Mouse (Mus musculus) liver, embryonic 14.5 days (tissue): ENCODE data around the gene Ppp1r14a. TPM values are rescaled to one million over a fixed set of nuclear protein-coding genes. Genes with fewer than 3 reads are reported as not detected.
A peak's percentile ranks its signal among the peaks of the same experiment; 100 is the strongest.

ENCODE experiments used
- ATAC-seq: fragments of 200-750 bp; cut with Nextera tagmentation; 2 replicates; pipeline ENCODE4 v1.8.0; 2017; ENCODE audit warnings: moderate number of reproducible peaks, mild to moderate bottlenecking, moderate library complexity; ENCODE audit not compliant: insufficient read depth
- DNase-seq, 3 experiments: peaks; one replicate each; pipeline ENCODE4 v3.0.0-alpha.2; 2012 to 2013; ENCODE audit warnings: low read depth in 3 of 3, low spot score in 3 of 3
- H3K27ac ChIP-seq: fragments of 300-500 bp; sonication (generic); 2 replicates; pipeline ENCODE4 v1.5.1; 2014; ENCODE audit warnings: moderate library complexity, mild to moderate bottlenecking, control low read depth, inconsistent platforms
- H3K27me3 ChIP-seq: fragments of 300-500 bp; sonication (generic); 2 replicates; pipeline ENCODE4 v1.6.1; 2014; ENCODE audit warnings: mild to moderate bottlenecking, low read length, moderate library complexity; ENCODE audit not compliant: control insufficient read depth, insufficient read depth
- H3K36me3 ChIP-seq: fragments of 300-500 bp; sonication (generic); replicated peaks from 2 replicates; pipeline ENCODE4 v1.6.1; 2014; ENCODE audit warnings: low read depth; ENCODE audit not compliant: control insufficient read depth, insufficient read depth
- H3K4me1 ChIP-seq, 2 experiments: fragments of 200-500 bp in 1 of 2; fragments of 300-500 bp in 1 of 2; sonication (generic) in 1 of 2; replicated peaks; 2 replicates each; pipeline ENCODE4 v1.6.1; 2012 to 2014; ENCODE audit warnings: antibody characterized with exemption in 1 of 2, inconsistent platforms in 1 of 2, low read length in 1 of 2; ENCODE audit not compliant: control insufficient read depth in 2 of 2, insufficient read depth in 2 of 2
- H3K4me2 ChIP-seq: fragments of 300-500 bp; sonication (generic); 2 replicates; pipeline ENCODE4 v1.6.1; 2014; ENCODE audit warnings: low read depth, mild to moderate bottlenecking, control low read depth, moderate library complexity
- H3K4me3 ChIP-seq, 2 experiments: fragments of 200-500 bp in 1 of 2; fragments of 300-500 bp in 1 of 2; sonication (generic) in 1 of 2; 2 replicates each; pipeline ENCODE4 v1.5.1; 2012 to 2014; ENCODE audit warnings: low read depth in 2 of 2, low read length in 2 of 2, mild to moderate bottlenecking in 2 of 2, control low read depth in 1 of 2, inconsistent platforms in 1 of 2, moderate library complexity in 1 of 2; ENCODE audit not compliant: insufficient read depth in 1 of 2
- H3K9ac ChIP-seq: fragments of 300-500 bp; sonication (generic); replicated peaks from 2 replicates; pipeline ENCODE4 v1.6.1; 2014; ENCODE audit warnings: mild to moderate bottlenecking, control low read depth, moderate library complexity
- H3K9me3 ChIP-seq: fragments of 300-500 bp; sonication (generic); 2 replicates; pipeline ENCODE4 v1.6.1; 2016; ENCODE audit warnings: low read length, mixed read lengths; ENCODE audit not compliant: control insufficient read depth
- CTCF ChIP-seq: IDR thresholded peaks from 2 replicates; pipeline ENCODE4 v1.5.1; 2016; ENCODE audit warnings: antibody characterized with exemption, low read depth, control low read depth
- EP300 ChIP-seq: IDR thresholded peaks from 2 replicates; pipeline ENCODE4 v1.6.1; 2016; ENCODE audit warnings: antibody characterized with exemption, low read depth
- WGBS: fragments of 180-500 bp; shearing (Covaris S2); extraction: QIAGEN DNeasy Blood & Tissue Kit; methylation state at CpG from one replicate; pipeline ENCODE4 v1.1.7; 2014; ENCODE audit not compliant: insufficient replicate concordance; 5-methylcytosine and 5-hydroxymethylcytosine counted together
- polyA plus RNA-seq, 2 experiments: library from polyadenylated mRNA; depleted of rRNA in 1 of 2; stranded (reverse) in 1 of 2; unstranded in 1 of 2; fragments of >200 nt; fragmentation: Nextera tagmentation in 1 of 2; extraction: Ambion mirVana in 1 of 2; gene quantifications; 2 replicates each; pipeline versions ENCODE4 v1.2.1 to v1.2.3; 2012 to 2014

The Ppp1r14a gene
- polyA plus RNA-seq, 2 experiments = 2.3 to 2.5 TPM

DNA sequence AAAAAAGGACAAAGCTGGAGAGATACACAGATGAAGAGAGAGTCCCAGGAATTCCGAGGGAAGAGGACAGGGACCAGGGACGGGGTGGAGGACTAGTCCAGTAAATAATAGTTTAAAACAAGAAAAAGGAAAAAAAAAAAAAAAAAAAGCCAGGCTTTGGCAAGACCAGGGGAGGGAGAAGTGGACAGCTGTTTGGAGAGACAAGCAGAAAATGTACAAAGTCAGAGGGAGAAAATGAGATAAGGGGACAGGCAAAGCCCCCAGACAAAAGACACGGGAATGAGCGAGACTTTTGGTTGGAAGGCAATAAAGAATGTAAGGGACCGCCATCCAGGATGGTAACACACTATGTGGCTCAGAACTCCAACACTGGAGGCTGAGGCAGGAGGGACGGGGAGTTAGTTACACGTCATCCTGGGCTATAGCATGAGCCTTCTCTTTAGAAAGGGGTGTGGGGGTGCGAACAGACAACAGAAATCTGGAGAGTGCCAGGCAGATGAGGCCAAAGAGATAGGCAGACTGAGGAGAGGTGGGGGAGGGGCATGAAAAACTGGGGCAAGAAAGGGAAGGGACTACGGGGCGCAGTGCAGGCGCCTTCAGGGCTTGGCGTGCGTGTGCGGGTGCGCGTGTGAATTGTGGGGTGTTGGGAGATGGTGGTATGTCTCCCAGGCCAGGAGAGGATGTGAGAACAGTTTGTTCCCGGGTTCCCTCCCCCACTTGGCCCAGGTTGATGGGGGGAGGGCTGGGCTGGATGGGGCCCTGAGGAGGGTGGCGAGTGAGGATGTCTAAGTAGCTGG is 29.2 kb downstream of the Ppp1r14a start:
- no peak overlapping the region for H3K4me3 ChIP-seq
- DNase-seq = no peak
- H3K9ac ChIP-seq = no peak overlapping the region

DNA sequence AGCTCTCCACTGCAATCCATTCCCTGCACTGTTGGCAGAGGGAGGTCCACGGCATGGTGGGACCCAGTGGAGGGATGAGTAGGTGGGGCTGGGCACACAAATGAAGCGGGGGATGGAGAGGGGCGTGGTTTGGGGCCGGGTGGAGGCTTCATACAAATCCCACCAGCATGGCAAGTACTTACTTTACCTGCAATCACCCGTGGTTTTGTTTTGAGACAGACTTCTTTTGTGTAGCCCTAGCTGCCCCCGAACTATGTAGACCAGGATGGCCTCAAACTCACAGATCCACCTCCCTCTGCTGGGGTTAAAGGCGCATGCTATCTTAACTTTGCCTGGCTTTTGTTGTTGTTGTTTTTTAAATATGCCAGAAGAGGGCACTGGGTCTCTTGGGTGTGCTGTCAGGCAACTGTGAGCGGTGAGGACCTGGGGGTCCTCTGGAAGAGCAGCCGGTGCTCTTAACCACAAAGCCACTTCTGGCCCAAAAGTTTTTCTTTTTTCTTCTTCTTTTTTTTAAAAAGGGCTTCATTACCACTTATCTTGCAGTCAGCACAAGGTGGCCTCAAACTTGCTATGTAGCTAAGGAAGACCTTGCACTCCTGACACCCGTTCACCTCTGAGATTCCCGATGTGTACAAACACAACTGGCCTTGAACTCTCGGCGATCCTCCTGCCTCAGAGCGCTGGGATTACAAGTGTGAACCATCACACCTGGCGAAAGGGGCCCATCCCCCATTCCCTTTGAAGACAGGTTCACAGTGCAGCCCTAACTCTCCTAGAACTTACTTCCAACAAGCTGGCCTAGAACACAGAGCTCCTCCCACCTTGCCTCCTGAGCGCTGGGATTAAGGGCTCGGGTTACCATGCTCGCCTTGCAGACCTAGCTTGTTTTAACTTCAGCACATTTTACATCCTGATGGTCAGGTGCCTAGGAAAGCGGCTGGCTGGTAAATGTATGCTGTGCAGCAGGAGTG is 30.5 kb downstream of the Ppp1r14a start:
- TF ChIP-seq EP300 = no peak
- TF ChIP-seq CTCF = peak; percentile 43
- Histone ChIP-seq H3K4me2 (peak overlapping the region; percentile 25), H3K36me3 (no peaks in the 10 kb centered on the region; the same call in 1 of the 2 replicates), H3K4me3 (no peak overlapping the region), H3K27me3 (no peaks in the 10 kb centered on the region), H3K27ac (no peak overlapping the region), H3K9me3 (no peaks in the 10 kb centered on the region), H3K4me1 (peaks cover 7 to 21% of the 10 kb centered on the region in 2 experiments), H3K9ac (no peak overlapping the region)
- ATAC-seq (peak; percentile 19; the same call in 1 of the 2 replicates), DNase-seq (no peak)
- 13% methylated on average over 19 of the region's 19 CpGs for WGBS

More for the DNA sequence above, 29.2 kb downstream of the Ppp1r14a start:
- H3K27ac ChIP-seq = no peak overlapping the region
- H3K9me3 ChIP-seq = no peaks in the 10 kb centered on the region
- peaks cover 7 to 21% of the 10 kb centered on the region in 2 experiments for H3K4me1 ChIP-seq
- TF ChIP-seq EP300 (peak; percentile 13; the same call in 1 of the 2 replicates), CTCF (no peak)
- no peaks in the 10 kb centered on the region for H3K27me3 ChIP-seq
- no peaks in the 10 kb centered on the region for H3K36me3 ChIP-seq
- 5% methylated on average over 18 of the region's 18 CpGs for WGBS
- H3K4me2 ChIP-seq = peak overlapping the region; percentile 25
- ATAC-seq = peak; percentile 61

DNA sequence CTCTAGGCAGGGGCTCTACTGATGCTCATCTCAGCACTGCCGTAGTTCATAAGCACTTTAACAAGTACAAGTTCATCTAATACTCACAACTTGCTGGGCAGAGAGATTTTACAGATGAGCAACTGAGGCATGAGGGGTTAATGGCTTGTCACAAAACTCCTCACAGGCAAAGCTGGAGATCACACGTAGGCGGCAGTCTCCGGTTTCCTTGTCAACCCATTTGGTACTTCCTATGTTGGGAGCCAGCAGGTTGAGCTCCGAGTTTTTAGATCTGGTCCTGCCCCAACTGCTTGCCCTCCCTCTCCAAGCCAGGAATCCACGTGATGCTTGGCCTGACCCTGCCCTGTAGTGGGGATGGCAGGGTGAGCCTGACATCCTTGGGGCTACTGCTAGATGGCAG is 38.0 kb downstream of the Ppp1r14a start:
- Histone ChIP-seq H3K27ac (no peak overlapping the region), H3K9ac (no peak overlapping the region), H3K36me3 (no peaks in the 10 kb centered on the region; the same call in 1 of the 2 replicates), H3K4me3 (no peak overlapping the region), H3K4me1 (no peaks in the 10 kb centered on the region), H3K4me2 (no peak overlapping the region), H3K27me3 (no peaks in the 10 kb centered on the region), H3K9me3 (no peaks in the 10 kb centered on the region)
- ATAC-seq (no peak), DNase-seq (no peak)
- WGBS = 74% methylated on average over 6 of the region's 6 CpGs
- TF ChIP-seq CTCF (no peak), EP300 (no peak)

DNA sequence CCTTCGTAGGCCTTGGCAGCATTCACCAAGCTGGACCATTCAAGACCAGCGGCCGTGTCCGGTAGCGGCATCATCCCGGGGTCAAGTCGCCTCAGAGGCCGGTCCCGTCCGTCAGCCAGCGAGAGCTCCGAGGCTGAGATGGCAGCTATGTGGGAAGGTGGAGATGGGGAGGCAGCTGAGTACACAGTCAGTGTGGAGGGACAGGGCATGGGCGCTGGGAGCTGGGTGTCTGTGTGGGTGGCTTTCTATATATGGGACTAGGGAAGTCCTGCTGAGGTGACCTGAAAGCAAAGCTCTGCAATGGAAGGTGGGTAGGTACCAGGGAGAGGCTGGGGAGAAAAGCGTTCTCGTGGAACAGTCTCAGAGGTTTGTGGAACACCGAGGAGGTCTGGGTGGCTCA is 39.9 kb downstream of the Ppp1r14a start:
- no peak for DNase-seq
- Histone ChIP-seq H3K4me2 (no peak overlapping the region), H3K36me3 (no peaks in the 10 kb centered on the region; the same call in 1 of the 2 replicates), H3K9ac (no peak overlapping the region), H3K27me3 (no peaks in the 10 kb centered on the region), H3K27ac (no peak overlapping the region), H3K9me3 (no peaks in the 10 kb centered on the region), H3K4me1 (peaks cover 0 to 5% of the 10 kb centered on the region in 2 experiments; a peak in 1 of 4 replicates), H3K4me3 (no peak overlapping the region)
- WGBS = 86% methylated on average over 16 of the region's 16 CpGs
- TF ChIP-seq EP300 = no peak
- TF ChIP-seq CTCF = no peak
- no peak for ATAC-seq
